Mouse (Mus musculus) B cell, adult 2 months (primary cell): ENCODE data around the gene Sap18b.
"Not testable (repeated sequence)": the region's sequence is repeated elsewhere in the genome, so short reads cannot be mapped to it uniquely, and the experiment has no call there.

Experiments
- DNase-seq, 2 experiments: peaks; one replicate each; pipeline ENCODE4 v3.0.0; 2022

The Sap18b gene

DNA sequence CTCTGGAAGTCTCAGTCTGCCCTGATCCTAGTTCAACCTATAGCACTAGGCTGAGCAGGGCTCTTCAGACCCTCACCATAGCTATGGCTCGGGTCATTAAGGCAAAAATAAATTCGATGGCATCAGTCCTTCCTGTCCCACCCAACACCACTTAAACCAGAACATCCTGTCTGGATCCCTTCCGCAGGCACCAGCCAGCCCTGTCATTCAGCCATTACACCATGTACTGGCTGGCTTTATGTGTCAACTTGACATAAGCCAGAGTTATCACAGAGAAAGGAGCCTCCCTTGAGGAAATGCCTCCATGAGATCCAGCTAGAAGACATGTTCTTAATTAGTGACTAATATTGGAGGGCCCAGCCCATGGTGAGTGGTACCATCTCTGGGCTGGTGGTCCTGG, 2.4 kb upstream of the Sap18b start:
- no peak for DNase-seq

DNA sequence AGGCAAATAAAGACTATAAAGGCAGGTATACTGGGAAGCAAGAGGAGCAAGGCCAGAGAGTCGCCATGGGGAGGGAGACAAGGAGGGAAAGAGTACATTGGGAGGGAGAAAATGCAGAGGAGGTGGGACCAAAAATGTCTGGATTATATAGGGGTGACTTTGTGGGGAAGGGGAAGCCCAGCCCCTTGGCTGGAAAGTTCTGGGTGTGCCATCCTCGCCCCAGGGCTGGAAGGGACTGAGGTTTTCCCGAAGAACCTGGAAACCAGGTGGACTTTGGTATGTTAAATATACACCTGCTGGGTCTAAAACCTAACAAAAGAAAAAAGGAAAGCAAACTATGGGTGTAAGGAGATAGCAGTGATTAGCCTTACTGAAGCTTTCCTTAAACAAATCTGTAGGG, 5.0 kb downstream of the Sap18b start:
- no peak for DNase-seq

DNA sequence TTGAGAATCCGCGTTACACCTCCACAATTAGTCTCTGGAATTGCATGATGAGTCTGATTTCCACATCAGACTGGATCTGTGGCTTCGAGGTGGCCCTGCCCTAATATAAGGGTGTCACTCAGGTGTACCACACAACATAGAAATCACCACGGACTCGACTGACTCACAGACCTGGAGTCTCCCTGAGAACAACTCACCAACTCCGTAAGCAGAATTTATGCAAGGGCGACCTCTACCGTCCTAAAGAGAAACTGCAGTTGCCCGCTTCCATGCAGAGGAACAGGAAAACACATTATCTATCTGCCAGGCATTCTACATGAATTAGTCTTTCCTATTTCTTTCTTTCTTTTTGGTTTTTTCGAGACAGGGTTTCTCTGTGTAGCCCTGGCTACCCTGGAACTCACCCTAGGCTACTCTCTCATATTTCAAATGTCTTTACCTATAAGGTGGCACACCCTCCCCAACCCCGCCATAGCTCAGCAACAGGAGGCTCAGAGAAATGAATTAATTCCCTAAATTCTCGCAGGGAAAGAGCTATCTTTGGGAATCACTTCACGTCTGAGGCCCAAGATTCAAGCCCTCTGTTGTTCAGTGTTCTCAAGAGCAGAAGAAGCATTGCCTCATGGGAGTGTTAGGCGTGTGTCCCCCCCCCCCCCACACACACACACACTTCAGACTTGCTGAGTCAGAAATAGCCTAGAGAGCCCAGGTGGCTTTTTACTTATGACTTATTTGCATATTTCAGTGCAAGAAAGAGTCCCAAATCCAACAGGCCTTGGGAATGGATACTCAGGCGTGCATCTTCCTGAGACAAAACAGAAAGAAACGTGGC, 7.7 kb downstream of the Sap18b start:
- DNase-seq = peak; percentile 87 to 89

DNA sequence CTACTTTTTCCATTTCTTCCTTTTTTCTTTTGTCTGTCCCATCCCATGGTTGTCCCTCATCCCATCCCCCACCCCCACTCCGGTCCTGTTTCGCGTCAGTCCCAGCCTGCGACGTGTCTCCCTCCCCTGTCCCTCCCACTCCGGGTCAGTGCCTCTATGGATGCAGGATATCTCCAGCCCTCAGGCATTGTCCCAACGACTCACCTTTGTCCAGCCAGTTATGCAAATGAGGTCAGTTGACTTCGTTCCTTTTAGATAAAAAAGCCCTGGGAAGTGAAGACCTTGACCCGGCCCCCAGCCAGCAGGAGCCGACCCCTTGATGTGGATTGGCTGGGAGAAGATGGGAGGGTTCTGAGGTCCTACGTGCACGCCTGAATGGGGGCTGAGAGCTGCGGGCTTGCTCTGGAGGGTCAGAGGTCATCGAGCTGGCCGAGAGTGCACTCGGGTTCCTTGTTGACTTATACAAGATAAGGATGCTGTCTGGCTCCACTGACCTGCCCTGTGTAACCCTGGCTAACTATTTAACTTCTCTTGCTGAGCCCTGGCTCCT, 8.4 kb downstream of the Sap18b start:
- DNase-seq = no peak

DNA sequence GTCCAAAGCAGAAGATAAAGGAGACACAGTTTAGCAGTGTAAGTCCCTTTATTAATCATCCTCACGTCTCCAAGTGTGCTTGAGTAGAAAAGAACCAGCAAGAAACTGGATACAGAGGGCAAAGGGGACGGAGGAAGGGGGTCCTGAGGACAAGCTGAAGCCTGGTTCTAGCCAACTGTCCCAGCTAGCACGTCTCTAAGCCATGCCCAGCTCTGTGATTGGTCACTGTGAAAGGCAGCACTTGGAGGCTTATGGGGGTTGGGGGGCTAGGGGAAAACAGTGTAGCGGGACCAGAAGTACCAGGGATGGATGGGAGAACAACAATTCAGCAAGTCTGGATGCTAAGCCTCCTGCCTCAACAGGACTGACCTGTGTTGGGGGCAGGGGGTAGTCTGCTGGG, 10.7 kb downstream of the Sap18b start:
- no peak for DNase-seq

DNA sequence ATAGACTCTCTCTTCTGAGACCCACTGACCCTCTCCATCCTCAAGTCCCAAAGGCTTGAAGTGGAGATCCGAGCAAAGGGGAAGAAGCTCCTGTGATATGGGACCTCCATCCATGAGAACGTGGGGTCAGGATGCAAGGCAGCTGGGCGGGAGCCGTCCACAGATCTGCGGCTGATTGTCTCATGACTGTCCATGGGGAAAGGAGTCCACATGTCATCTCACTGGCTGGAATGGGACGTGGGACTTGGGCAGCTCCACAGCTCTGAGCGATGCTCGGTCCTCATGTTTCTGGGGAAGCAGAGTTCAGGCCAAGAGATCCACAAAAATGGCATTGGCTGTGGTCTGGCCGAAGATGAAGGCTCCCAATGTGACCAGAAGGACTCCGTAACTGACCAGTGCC, 12.1 kb downstream of the Sap18b start:
- DNase-seq = no peak

DNA sequence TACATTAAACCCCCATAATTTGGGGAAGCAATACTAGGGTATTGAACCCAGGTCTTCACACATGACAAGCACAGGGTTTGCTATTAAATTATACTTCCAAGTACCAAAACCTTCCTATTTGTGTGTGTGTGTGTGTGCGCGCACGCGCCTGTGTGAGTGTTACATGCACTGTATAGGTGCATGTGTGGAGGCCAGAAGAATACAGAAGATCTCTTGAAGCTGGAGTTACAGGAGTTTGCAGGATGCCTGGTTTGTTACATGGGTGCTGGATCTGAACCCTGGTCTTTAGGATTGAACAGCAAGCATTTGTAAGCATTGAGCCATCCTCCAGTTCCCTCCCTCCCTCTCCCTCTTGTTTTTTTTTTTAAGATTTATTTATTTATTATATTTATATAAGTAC, 14.1 kb downstream of the Sap18b start:
- DNase-seq = no peak

DNA sequence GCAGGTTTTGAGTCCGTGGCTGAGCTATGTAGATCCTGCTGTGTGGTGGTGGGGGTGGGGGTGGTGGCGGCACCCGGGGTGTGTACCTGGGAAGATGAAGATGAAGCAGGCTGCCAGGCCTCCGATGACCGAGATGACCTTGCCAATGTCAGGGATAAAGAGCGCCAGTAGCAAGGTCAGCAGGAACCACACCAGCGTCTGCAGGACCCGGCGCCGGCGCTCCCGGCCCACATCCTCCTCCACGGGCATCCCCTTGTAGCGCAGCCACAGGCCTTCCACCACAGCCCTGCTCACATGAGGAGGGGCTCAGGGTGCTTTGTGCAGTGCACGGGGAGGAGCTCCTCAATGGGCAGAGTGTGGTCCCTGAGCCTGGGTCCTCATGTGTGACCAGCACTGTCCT, 16.3 kb downstream of the Sap18b start:
- no peak for DNase-seq

DNA sequence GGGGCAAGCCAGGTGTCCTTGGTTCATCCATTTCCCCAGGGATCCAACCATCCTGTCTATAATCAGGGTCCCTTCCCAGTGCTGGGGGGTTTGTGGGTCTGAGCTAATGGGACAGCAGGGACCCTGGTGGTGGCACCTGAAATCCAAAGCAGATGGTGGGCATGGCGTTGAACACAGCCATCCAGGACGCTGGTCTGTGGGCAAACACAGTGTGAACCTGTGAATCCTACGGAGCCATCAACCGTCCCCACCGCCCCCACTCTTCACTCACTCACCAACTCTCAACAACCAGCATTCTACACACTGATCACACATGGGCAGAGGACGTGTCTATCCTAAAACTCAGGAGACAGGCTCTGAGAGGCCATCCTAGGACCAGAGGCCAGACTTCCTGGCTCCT, 18.8 kb downstream of the Sap18b start:
- no peak for DNase-seq

DNA sequence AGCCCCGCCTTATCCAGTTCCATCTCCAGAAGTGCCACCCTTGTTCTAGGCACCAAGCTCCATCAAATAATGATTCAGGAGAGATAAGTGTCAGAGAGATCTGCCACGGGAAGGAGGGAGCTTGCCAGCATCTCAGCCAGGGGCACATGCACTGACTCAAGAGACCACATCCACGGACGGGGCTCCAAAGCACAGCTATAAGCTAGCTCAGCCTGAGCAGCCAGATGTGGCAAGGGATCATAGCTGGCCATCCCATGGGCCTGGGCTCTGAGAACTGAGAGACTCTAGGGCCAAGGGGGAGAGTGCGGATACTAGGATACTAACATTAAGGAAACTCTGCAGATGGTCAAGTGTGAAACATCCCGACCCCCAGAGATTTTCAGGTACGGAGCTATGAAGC, 19.9 kb downstream of the Sap18b start:
- no peak for DNase-seq

DNA sequence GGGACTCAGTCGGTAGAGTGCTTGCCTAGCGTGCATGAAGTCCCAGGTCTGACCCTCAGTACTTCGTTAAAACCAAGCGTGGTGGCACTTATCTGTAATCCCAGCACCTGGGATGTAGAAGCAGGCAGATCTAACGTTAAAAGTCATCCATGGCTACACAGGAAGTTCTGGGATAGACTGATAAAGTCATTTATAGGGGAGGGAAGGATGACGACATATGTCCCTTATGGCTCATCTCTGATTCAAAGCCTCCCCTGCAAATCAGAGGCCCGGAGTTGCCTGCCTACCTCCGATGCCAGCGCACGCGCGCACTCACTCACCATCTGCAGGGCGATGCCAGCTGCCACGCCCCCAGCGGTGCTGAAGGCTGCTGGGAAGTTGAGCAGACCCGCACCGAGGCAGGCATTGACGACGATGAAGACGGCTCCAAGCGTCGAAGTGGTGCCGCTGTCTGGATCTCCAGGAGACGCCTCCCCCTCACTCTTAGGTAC, 23.0 kb downstream of the Sap18b start:
- DNase-seq = no peak

DNA sequence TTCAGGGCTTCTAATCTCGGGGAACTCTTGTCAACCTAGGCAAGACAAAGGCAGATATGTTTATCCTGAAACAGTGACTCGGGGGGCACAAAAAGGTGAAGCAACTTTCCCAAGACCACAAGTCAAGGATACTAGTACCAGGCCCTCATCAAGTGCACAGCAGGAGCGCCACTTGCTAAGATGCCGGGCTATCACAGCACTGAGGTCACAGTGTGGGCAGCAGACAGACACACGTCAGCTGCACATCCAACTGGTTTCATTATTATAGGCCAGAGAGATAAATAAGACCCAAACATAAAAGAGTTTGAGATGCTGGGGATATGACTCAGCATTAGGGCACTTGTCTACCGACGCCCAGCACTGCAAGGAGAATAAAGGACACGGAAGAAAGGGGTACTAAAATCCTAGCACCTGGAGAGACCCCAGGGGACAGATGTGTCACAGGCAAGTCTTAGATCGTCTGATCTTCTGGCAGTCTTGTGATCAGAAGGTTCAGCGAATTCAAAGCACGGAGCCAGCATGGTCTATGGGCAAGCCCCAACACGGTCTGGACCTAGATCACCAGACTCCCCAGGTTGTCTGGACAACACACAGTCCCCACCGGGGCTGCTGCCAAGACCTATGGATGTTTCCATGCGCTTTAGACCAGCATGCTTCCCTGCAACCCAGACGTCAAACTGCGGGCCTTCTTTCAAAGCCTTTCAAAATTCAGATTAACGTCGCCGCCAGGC, 23.8 kb downstream of the Sap18b start:
- DNase-seq = no peak

DNA sequence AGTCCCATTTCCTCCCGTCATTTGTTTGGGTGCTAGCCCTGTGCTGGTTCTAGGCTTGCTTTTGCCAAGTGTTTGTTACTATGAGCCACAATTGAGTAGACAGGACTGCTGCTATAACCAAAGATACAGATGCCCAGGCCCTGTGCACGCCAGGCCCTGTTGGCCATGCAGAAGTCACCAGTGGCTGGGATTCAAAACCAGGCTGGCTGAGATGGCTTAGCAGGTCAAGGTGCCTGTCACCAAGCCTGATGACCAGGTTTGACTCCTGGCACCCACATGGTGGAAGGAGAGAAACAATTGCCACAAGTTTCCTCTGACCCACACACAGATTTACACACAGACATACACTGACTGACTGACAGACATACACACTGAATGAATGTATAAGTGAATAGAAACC, 25.2 kb downstream of the Sap18b start:
- no peak for DNase-seq

DNA sequence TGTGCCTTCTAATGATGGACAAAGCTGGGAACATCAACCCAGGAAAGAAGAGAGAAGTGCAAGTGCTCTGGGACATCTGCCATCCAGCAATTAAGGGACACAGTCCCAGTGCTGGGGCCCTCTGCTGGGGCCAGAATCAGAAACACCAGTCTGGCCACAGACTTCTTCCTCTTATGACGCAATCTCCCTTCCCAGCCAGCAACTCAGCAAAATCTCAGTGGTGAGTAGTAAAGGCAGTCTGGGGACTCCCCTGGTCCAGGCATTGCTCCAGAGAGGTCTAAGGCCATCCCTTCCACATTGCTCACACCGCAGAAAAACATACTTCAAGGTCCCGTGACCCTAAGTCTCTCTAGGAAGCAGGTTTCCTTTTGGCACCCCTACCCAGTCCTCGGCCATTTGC, 27.1 kb downstream of the Sap18b start:
- DNase-seq = peak; percentile 2 to 7

DNA sequence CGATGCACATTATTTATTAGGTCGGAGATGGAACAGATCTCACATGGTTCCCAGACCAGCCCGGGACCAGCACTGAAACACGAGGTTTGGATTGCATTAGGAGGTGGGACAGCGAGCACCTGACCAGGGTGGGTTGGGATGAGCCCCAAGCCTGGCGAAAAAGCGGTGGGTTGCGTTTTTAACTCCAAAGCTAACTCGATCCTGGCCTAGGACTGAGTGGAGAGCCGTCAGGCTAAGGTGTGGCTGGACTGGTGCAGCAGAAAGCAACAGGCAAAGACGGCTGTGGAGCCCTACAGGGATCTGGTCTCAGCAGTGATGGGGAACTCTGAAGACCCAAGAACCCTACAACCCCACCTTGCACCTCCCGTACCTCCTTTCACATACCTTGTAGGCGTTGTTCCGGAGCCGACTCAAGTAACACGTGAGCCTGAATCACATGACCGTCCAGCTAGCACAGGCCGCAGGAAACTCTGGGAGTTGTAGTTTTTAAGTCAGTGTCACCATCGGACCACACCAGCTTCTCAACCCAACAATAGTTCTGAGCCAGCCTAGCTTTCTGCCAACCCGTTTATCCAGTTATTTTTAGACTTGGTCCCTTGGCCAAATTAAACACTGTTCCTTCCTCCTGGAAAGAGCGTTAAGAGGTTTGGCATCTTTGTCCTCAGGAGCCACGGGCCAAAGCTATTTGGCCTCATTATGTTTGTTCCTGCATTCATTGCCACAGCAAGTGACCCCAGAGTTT, 28.1 kb downstream of the Sap18b start, which contains the start of gene Slc38a7:
TSS of gene Slc38a7 (minus strand) at position 438 of the 742 bp plus-strand sequence.
- DNase-seq = peak; percentile 75 to 77

DNA sequence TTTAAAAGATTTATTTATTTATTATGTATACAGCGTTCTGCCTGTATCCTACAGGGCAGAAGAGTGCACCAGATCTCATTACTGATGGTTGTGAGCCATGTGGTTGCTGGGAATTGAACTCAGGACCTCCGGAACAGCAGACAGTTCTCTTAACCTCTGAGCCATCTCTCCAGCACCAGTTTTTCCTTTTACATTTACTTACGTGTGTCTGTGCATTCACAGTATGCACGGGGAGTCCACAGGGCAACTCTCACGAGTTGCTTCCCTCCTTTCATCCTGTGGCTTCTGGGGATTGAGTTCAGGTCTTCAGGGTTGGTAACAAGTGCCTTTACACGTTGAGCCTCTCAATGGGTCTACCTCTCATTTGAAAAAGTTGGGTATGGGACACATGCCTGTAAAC, 29.0 kb downstream of the Sap18b start:
- no peak for DNase-seq

DNA sequence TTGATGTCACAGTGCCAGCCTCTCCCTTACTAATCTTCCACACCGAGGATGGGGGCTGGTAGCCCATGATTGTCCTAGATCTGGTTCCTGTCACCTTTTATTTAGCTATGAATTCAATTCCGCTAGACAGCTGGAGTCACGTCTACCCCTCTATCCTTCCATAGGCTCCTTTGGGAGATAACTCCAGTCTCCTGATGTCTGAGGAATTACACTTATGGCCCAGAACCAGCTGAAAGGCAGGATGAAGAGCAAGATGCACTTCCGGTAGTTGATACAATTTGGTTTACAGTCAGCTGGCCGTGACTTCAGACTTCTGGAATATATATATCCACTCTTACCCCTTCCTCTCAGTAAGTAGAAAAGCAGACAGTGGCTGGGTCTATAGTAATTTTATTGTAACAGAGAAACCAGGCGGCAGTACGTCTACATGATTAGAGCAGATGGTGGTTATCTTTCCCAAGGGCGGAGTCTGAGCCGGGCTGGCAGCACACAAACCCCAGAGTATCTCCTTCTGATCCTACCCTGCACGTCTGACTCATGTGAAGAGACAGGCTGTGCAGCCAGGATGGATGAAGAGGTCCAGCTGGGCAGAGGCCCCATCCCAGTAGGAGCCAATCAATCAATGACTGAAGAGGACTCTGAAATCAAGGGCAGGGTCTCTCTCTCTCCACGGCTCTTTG, 38.8 kb downstream of the Sap18b start:
- DNase-seq = not testable (repeated sequence)

DNA sequence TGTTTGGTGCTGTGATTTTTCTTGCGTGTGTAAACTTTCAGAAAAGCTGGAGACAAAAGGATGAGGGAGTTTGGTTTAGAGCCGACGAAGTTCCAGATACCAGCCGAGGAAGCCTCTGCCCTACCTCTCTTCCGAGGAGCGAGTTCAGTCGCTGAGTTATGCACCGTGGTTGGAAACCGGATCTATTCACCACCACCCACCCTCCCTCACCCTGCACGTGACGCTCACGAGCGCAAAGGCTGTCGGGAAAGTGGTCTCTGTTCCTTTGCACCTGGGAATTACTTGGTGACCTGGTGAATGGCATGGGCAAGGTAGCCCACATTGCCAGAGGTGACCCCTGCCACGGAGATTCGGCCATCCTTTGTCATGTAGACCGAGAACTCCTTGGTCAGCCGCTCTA, 39.7 kb downstream of the Sap18b start:
- DNase-seq = not testable (repeated sequence)

DNA sequence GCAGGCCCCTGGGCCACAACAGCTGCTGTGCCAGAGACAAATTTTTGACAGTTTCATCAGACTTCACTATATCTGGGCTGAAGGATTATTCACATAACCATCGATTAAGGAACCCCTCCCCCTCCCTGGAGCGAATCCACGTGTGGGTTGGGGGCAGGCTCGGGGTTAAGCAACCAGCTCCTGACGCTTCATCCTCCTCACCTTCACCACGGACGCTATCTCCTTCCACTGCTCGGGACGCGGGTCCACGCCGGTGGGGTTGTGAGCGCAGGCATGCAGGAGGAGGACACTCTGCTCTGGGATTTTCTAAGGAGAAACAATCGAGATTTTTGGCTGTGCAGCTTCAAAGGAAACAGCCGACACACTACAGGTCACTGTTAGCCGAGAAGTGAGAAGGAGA, 46.5 kb downstream of the Sap18b start:
- no peak for DNase-seq

DNA sequence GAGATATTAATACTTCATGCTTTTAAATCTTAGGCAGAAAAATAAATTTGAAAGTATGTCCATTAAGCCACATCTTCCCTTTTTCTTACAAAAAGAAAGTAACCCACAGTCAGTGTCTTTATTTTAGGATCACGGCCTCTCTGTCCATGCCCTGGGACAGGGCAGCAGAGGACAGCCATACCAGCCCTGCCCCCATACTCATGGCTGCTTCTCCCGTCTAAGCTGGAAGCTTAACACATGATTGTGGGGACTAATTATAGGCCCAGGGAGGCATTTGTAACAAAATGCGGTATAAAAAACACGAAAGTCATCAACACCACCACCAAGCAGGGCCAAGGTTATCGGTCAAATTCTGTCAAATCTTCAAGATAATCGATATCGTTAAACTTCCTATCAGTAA, 50.1 kb downstream of the Sap18b start:
- DNase-seq = no peak
